Mouse (Mus musculus) ES-Bruce4 (cell line): ENCODE measurements at regions not wholly inside any gene's neighbourhood (a gene's known extent, or its start where the extent isn't known, plus 50 kb on each side); places are given as distances from the start of the nearest gene placed in this dataset.

ENCODE experiments used
- CTCF ChIP-seq: IDR thresholded peaks from one replicate; pipeline ENCODE4 v1.8.1; 2011; ENCODE audit warnings: low read depth, low read length
- POLR2A ChIP-seq: IDR thresholded peaks from one replicate; pipeline ENCODE4 v1.8.1; 2011; ENCODE audit warnings: low read length; ENCODE audit not compliant: insufficient read depth

- no peak for TF ChIP-seq CTCF
- no peak for TF ChIP-seq POLR2A
Measured at GRCm38 (mm10) chr15:96213541-96214312, 73.6 kb upstream of the Arid2 start.
